Mouse (Mus musculus) cortical plate, adult 2 months (tissue): Measurements from ENCODE around the gene Xrcc1. TPM values are rescaled to one million over a fixed set of nuclear protein-coding genes. Genes with fewer than 3 reads are reported as not detected.

Source experiments
- H3K27ac ChIP-seq: fragments of 200-500 bp; 2 replicates; pipeline ENCODE4 v1.5.1; 2012; ENCODE audit warnings: low read length, control low read depth, inconsistent platforms; ENCODE audit not compliant: insufficient read depth
- H3K4me1 ChIP-seq: fragments of 200-500 bp; 2 replicates; pipeline ENCODE4 v1.6.1; 2011; ENCODE audit warnings: low read length; ENCODE audit not compliant: control insufficient read depth, insufficient read depth
- H3K4me3 ChIP-seq: fragments of 200-500 bp; 2 replicates; pipeline ENCODE4 v1.5.1; 2011; ENCODE audit warnings: mild to moderate bottlenecking, low read length, control low read depth; ENCODE audit not compliant: insufficient read depth
- CTCF ChIP-seq: fragments of 200-500 bp; IDR thresholded peaks from 2 replicates; pipeline ENCODE4 v1.5.1; 2011; ENCODE audit warnings: mild to moderate bottlenecking, control low read depth, low read length; ENCODE audit not compliant: insufficient read depth; ENCODE audit errors: extremely low read depth
- POLR2A ChIP-seq: fragments of 200-500 bp; IDR thresholded peaks from 2 replicates; pipeline ENCODE4 v1.6.1; 2011; ENCODE audit warnings: mild to moderate bottlenecking, low read length, control low read depth; ENCODE audit not compliant: insufficient read depth; ENCODE audit errors: extremely low read depth
- polyA plus RNA-seq: library from polyadenylated mRNA; depleted of rRNA; stranded (reverse); fragments of >200 nt; gene quantifications from 2 replicates; pipeline ENCODE4 v1.2.3, GENCODE M21; 2012

The Xrcc1 gene
- polyA plus RNA-seq, 1 experiment: 41.6 TPM

DNA sequence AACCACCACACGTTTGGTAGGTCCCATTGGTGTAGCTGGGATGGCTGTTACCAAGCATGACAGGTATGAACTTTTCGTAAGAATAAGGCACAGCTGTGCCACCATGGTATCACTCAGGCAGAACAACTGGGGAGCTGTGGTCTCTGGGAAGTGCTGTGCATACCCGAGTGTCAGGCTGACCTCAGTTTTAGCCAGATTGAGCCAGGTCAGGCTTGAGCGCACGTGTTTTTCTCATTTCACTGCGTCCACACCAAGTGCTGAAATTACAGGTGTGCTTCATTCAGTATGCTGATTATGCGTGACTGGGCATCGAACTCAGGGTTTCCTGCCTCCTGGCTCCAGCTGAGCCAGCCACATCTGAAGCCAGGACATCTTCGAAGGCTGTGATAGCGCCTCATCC lies 9.7 kb downstream of the Xrcc1 start:
- Histone ChIP-seq H3K4me3 (no peak overlapping the region), H3K4me1 (no peaks in the 10 kb centered on the region), H3K27ac (no peak overlapping the region)
- no peak for TF ChIP-seq POLR2A
- TF ChIP-seq CTCF: no peak

DNA sequence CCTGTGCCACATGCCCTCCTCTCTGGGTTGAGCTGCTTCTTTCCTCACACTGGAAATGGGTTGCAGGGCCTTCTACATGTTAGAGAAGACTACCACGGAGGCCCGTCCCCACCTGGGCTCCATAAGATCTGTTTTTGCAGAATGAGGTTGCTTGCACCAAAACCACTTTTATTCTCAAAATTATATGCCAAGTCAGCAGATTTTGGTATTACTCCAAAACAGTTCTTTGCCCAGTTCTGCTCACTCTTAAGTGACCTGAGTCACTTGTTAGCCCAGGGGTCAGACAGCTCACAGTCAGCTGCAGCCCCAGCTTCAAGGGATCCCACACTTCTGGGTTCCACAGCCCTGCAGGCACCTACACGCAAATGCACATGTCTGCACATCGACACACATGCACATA lies 15.4 kb downstream of the Xrcc1 start:
- TF ChIP-seq CTCF: no peak
- Histone ChIP-seq H3K4me1 (no peaks in the 10 kb centered on the region), H3K27ac (no peak overlapping the region), H3K4me3 (no peak overlapping the region)

DNA sequence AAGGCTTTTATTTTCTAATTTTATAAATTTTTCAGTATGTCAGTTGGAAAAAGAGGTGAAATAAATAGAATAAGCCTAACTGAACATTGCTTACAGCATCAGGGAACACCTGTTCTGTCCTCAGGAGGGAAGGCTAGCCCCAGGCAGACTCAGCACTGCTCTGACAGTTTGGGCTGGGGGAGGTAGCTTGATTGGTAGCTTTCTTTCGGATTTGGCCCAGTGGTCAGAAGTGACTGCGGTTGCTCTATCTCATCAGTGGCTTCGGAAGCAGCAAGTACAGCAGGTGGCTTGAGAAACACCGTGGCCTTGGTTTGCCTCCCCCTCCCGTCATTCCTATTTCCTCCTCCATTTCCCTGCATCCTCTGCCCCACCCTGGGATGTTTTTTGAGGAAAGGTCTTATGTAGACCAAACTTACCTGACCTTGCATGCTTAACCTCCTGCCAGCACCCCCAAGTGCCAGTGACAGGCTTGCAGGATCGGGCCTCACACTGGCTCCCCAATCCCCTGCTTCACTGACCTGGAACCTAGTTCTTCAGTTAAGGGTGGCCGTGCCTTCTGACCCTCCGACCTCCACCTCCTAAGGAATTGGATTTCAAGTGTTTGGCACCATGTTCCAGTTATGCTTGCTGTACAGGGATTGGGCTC lies 17.2 kb downstream of the Xrcc1 start:
- Histone ChIP-seq H3K4me3 (no peak overlapping the region), H3K4me1 (no peaks in the 10 kb centered on the region; the same call in 1 of the 2 replicates), H3K27ac (no peak overlapping the region)
- TF ChIP-seq POLR2A (no peak), CTCF (no peak)

DNA sequence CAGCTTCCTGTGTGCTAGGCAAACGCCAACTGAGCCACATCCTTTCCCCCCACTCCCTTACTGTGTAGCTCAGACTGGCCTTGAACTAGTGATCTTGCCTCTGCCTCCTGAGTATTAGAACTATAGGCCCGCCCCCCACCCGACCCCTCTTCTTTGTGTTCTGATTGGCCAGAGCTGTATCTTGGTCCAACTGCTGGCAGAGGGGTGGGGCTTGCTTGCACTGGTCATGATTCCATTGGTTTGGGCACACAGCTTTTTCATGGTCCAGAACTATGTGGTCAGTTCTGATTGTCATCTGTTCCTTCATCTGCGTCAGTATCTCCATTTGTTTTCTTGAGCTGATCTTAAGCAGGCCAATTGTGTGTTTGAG lies 17.7 kb downstream of the Xrcc1 start:
- H3K4me1 ChIP-seq: no peaks in the 10 kb centered on the region; the same call in 1 of the 2 replicates
- no peak for TF ChIP-seq CTCF
- TF ChIP-seq POLR2A: no peak

DNA sequence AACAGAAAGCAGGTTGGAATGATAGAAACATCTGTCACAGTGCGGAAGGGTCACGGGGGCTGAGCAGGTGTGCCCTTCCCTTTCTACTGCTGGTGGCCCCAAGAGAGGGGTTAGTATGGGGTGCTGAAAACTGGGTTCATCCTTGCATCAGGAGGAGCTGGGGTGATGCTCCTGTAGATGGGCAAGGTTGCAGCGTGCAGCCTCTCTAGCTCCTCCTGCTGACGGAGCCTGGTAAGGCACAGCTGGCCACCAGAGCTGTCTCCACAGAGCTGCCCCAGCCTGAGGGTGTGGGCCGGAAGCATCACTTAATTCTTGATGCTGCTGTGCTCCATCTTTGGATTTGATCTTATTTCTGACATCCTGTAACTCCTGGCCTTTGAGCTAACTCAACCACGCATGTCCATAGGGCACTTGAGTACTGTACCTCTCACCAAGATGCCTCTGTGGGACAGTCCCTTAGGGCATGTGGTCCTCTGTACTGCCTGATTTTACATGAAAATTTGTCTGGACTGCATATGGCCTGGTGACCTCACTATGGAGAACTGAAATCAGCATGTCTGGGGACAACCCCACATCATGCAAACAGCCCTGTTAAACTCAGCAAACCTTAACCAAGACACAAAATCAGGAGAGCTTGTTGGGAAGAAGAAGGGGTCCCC lies 18.6 kb downstream of the Xrcc1 start:
- Histone ChIP-seq H3K4me3 (no peak overlapping the region), H3K27ac (no peak overlapping the region), H3K4me1 (no peaks in the 10 kb centered on the region; the same call in 1 of the 2 replicates)
- TF ChIP-seq POLR2A: no peak
- peak; percentile 84 for TF ChIP-seq CTCF

More for the DNA sequence above, 17.7 kb downstream of the Xrcc1 start:
- Histone ChIP-seq H3K27ac (no peak overlapping the region), H3K4me3 (no peak overlapping the region)

DNA sequence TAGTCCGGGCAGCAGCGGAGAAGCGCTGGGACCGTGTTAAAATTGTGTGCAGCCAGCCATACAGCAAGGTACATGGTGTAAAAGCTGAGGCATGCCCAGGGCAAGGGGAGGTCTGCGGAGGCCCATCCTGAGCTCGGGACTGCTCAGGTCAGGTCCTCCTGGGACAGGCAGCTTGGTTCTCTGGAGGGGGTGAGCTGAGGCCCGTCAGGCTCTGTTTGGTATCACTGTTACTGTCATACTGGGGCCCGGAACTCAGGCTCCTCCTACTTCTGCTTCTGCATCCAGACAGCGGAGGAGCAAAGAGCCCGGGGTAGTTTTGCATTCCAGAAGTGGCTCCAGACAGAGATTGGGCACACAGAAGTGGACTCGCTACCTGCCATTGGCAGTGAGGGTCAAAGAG lies 19.5 kb downstream of the Xrcc1 start:
- no peaks in the 10 kb centered on the region; the same call in 1 of the 2 replicates for H3K4me1 ChIP-seq
- TF ChIP-seq CTCF (no peak), POLR2A (no peak)
- H3K27ac ChIP-seq: no peak overlapping the region
- no peak overlapping the region for H3K4me3 ChIP-seq

DNA sequence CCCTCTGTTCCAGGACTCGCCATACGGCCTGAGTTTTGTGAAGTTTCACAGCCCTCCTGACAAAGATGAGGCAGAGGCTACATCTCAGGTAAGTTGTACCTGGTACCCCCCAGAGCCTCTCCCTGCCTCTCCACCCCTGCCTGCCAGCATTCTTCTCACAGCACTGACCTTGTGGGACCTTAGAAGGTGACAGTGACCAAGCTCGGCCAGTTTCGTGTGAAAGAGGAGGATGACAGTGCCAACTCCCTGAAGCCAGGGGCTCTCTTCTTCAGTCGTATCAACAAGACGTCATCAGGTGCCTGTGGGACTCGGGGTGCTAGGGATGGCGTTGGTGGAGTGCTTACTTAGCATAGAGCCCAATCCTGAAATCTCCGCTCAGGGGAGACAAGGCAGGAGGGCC lies 20.1 kb downstream of the Xrcc1 start:
- no peak overlapping the region for H3K27ac ChIP-seq
- no peaks in the 10 kb centered on the region; the same call in 1 of the 2 replicates for H3K4me1 ChIP-seq
- no peak overlapping the region for H3K4me3 ChIP-seq
- no peak for TF ChIP-seq POLR2A
- no peak for TF ChIP-seq CTCF

DNA sequence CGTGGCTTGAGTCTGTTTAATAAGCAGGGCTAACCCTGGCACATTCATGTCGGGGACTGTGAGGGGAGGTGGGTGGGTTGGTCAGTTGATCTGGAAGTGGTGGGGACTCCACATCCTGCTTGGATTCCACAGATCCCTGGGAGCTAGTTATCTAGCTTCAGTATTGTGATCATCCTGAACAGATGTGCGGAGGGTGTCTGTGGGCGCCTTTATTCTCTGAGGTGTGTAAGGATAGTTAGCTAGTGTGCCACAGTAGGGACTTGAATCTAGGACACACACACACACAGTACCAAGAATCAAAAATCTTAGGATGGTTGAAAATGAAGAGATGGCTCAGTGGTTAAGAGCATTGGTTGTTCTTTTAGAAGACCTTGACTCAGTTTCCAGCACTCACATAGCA lies 22.4 kb downstream of the Xrcc1 start:
- H3K27ac ChIP-seq: no peak overlapping the region
- H3K4me3 ChIP-seq: no peak overlapping the region
- H3K4me1 ChIP-seq: no peaks in the 10 kb centered on the region; the same call in 1 of the 2 replicates
- TF ChIP-seq POLR2A: no peak
- no peak for TF ChIP-seq CTCF

DNA sequence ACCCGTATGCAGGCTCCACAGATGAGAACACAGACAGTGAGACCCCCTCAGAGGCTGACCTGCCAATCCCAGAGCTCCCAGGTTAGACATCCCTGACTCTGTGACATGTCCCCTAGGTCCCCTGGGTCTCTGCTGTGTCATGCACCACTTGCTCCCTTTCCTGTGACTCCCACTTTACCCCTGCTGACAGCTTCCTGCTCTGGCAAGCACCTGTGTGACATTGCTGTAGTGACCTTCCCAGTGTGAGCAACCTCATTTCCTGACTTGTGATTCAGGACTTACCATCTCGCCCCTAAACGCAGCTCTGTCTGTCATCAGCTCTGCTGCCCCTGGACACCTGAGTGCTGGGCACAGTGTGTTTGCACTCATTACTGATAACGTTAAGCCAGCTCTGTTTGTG lies 25.0 kb downstream of the Xrcc1 start:
- TF ChIP-seq CTCF (no peak), POLR2A (no peak)
- Histone ChIP-seq H3K27ac (no peak overlapping the region), H3K4me1 (no peaks in the 10 kb centered on the region; the same call in 1 of the 2 replicates)

DNA sequence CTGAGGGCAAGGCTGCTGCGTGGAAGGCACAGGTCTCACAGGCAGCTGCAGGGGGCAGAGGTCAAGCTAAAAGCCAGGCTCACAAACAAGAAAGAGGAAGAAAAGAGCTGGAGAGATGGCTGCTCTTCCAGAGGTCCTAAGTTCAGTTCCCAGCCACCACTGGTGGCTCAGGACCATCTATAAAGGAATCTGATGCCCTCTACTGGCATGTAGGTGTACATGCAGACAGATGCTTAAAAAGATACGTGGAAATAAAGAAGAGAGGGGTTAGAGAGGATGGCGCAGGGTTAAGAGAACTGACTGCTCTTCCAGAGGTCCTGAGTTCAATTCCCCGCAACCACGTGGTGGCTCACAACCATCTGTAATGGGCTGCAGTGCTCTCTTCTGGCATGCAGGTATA lies 26.4 kb downstream of the Xrcc1 start:
- no peak overlapping the region for H3K4me3 ChIP-seq
- no peak overlapping the region for H3K27ac ChIP-seq
- no peaks in the 10 kb centered on the region; the same call in 1 of the 2 replicates for H3K4me1 ChIP-seq
- TF ChIP-seq CTCF: no peak; the same call in 1 of the 2 replicates
- no peak for TF ChIP-seq POLR2A

More for the DNA sequence above, 25.0 kb downstream of the Xrcc1 start:
- H3K4me3 ChIP-seq: no peak overlapping the region
